Mouse (Mus musculus) CH12.LX (cell line): ENCODE data around the gene Myo15.
"Not testable (repeated sequence)": the region's sequence is repeated elsewhere in the genome, so short reads cannot be mapped to it uniquely, and the experiment has no call there.

ENCODE experiments used
- BHLHE40 ChIP-seq: IDR thresholded peaks from 2 replicates; pipeline ENCODE4 v1.6.1; 2011; ENCODE audit warnings: mild to moderate bottlenecking, low read depth, low read length, improper control_type of control experiment
- CHD2 ChIP-seq: IDR thresholded peaks from 2 replicates; pipeline ENCODE4 v1.6.1; 2011; ENCODE audit warnings: low read length, improper control_type of control experiment
- CTCF ChIP-seq, 2 experiments: IDR thresholded peaks in 1 of 2; conservative IDR thresholded peaks in 1 of 2; 2 replicates each; pipeline ENCODE4 v1.5.1; 2011 to 2012; ENCODE audit warnings: low read depth in 2 of 2, low read length in 2 of 2, improper control_type of control experiment in 1 of 2, inconsistent platforms in 1 of 2, mild to moderate bottlenecking in 1 of 2, moderate library complexity in 1 of 2
- E2F4 ChIP-seq: IDR thresholded peaks from 2 replicates; pipeline ENCODE4 v1.6.1; 2011; ENCODE audit warnings: low read depth, low read length, improper control_type of control experiment; ENCODE audit not compliant: insufficient replicate concordance
- EP300 ChIP-seq: IDR thresholded peaks from 2 replicates; pipeline ENCODE4 v1.6.1; 2011; ENCODE audit warnings: low read length, improper control_type of control experiment
- HCFC1 ChIP-seq: IDR thresholded peaks from 2 replicates; pipeline ENCODE4 v1.6.1; 2012; ENCODE audit warnings: low read depth, mild to moderate bottlenecking, inconsistent platforms, low read length, improper control_type of control experiment
- NRF1 ChIP-seq: IDR thresholded peaks from 2 replicates; pipeline ENCODE4 v1.6.1; 2014; ENCODE audit warnings: low read depth, mild to moderate bottlenecking, inconsistent platforms, low read length, improper control_type of control experiment, moderate library complexity
- POLR2A ChIP-seq: IDR thresholded peaks from 2 replicates; pipeline ENCODE4 v1.6.1; 2011; ENCODE audit warnings: low read depth, mild to moderate bottlenecking, improper control_type of control experiment, low read length
- POLR2AphosphoS2 ChIP-seq: IDR thresholded peaks from 2 replicates; pipeline ENCODE4 v1.6.1; 2011; ENCODE audit warnings: low read depth, low read length, improper control_type of control experiment
- RAD21 ChIP-seq: IDR thresholded peaks from 2 replicates; pipeline ENCODE4 v1.6.1; 2011; ENCODE audit warnings: low read depth, mild to moderate bottlenecking, low read length, improper control_type of control experiment, moderate library complexity
- RCOR1 ChIP-seq: conservative IDR thresholded peaks from 2 replicates; pipeline ENCODE4 v1.6.1; 2012; ENCODE audit warnings: low read depth, mild to moderate bottlenecking, inconsistent platforms, low read length, improper control_type of control experiment
- SMC3 ChIP-seq: IDR thresholded peaks from 2 replicates; pipeline ENCODE4 v1.6.1; 2011; ENCODE audit warnings: low read depth, low read length, improper control_type of control experiment
- ZC3H11A ChIP-seq: IDR thresholded peaks from 2 replicates; pipeline ENCODE4 v1.6.1; 2012; ENCODE audit warnings: low read depth, mild to moderate bottlenecking, inconsistent platforms, low read length, improper control_type of control experiment
- ZMIZ1 ChIP-seq: IDR thresholded peaks from 2 replicates; pipeline ENCODE4 v1.6.1; 2012; ENCODE audit warnings: low read depth, mild to moderate bottlenecking, inconsistent platforms, low read length, improper control_type of control experiment

GRCm38 (mm10) chr11:60543211-60543610 is 74.1 kb downstream of the Myo15 start:
- TF ChIP-seq E2F4; HCFC1; EP300; CHD2; RCOR1; CTCF (conservative IDR thresholded peaks at IDR 0.05 in 1 of 2, IDR thresholded peaks at IDR 0.05 in 1 of 2; ENCODE audit: low read depth in 2 of 2, low read length in 2 of 2); POLR2A; ZMIZ1; RAD21; ZC3H11A; BHLHE40; NRF1; SMC3; POLR2AphosphoS2: not testable (repeated sequence)
